Mouse (Mus musculus) kidney, embryonic 14.5 days (tissue): ENCODE results near the gene Tomm6. TPM values are rescaled to one million over a fixed set of nuclear protein-coding genes. Genes with fewer than 3 reads are reported as not detected.
"Not testable (repeated sequence)": the region's sequence is repeated elsewhere in the genome, so short reads cannot be mapped to it uniquely, and the experiment has no call there.

Source experiments
- ATAC-seq: fragments of 200-750 bp; cut with Nextera tagmentation; 2 replicates; pipeline ENCODE4 v1.8.0; 2017; ENCODE audit warnings: moderate number of reproducible peaks, mild to moderate bottlenecking, moderate TSS enrichment, moderate library complexity; ENCODE audit not compliant: low FRiP score, low TSS enrichment
- H3K27ac ChIP-seq: fragments of 300-500 bp; sonication (generic); 2 replicates; pipeline ENCODE4 v1.5.1; 2014; ENCODE audit warnings: low read depth, mild to moderate bottlenecking, low read length, moderate library complexity, mixed read lengths
- H3K27me3 ChIP-seq: fragments of 300-500 bp; sonication (generic); 2 replicates; pipeline ENCODE4 v1.6.1; 2014; ENCODE audit warnings: mild to moderate bottlenecking, low read length; ENCODE audit not compliant: control insufficient read depth, insufficient read depth
- H3K36me3 ChIP-seq: fragments of 300-500 bp; sonication (generic); 2 replicates; pipeline ENCODE4 v1.6.1; 2014; ENCODE audit warnings: low read length, mixed read lengths; ENCODE audit not compliant: control insufficient read depth, insufficient read depth
- H3K4me1 ChIP-seq: fragments of 300-500 bp; sonication (generic); 2 replicates; pipeline ENCODE4 v1.6.1; 2014; ENCODE audit warnings: low read length, mixed read lengths; ENCODE audit not compliant: control insufficient read depth, insufficient read depth
- H3K4me2 ChIP-seq: fragments of 300-500 bp; sonication (generic); replicated peaks from 2 replicates; pipeline ENCODE4 v1.6.1; 2014; ENCODE audit warnings: low read depth, mild to moderate bottlenecking, low read length
- H3K4me3 ChIP-seq: fragments of 300-500 bp; sonication (generic); 2 replicates; pipeline ENCODE4 v1.5.1; 2014; ENCODE audit warnings: mild to moderate bottlenecking, low read length
- H3K9ac ChIP-seq: fragments of 300-500 bp; sonication (generic); 2 replicates; pipeline ENCODE4 v1.6.1; 2014; ENCODE audit warnings: low read depth, mild to moderate bottlenecking, low read length, moderate library complexity
- H3K9me3 ChIP-seq: fragments of 300-500 bp; sonication (generic); 2 replicates; pipeline ENCODE4 v1.6.1; 2016; ENCODE audit warnings: low read length; ENCODE audit not compliant: control insufficient read depth
- WGBS: fragments of 180-500 bp; shearing (Covaris S2); extraction: QIAGEN DNeasy Blood & Tissue Kit; methylation state at CpG from one replicate; pipeline ENCODE4 v1.1.7; 2014; 5-methylcytosine and 5-hydroxymethylcytosine counted together
- polyA plus RNA-seq: library from polyadenylated mRNA; unstranded; fragments of >200 nt; fragmentation: Nextera tagmentation; extraction: Ambion mirVana; gene quantifications from 2 replicates; pipeline ENCODE4 v1.2.1, GENCODE M21; 2014

Gene Tomm6
- polyA plus RNA-seq, 1 experiment from 2014 or later: 415 TPM

- peaks cover 3% of the 10 kb centered on the region; the same call in 1 of the 2 replicates for H3K27me3 ChIP-seq
- 4% methylated on average over 63 of the region's 68 CpGs for WGBS
- no peaks in the 10 kb centered on the region for H3K9me3 ChIP-seq
- peaks cover 2% of the 10 kb centered on the region; the same call in 1 of the 2 replicates for H3K36me3 ChIP-seq
- H3K27ac ChIP-seq: no peak overlapping the region
- H3K9ac ChIP-seq: peak overlapping the region; percentile 51
- H3K4me3 ChIP-seq: peak overlapping the region; percentile 45
- peak; percentile 82 for ATAC-seq
- H3K4me1 ChIP-seq: peaks cover 11% of the 10 kb centered on the region
- peak overlapping the region; percentile 92 for H3K4me2 ChIP-seq
Observed at GRCm38 (mm10) chr17:47672311-47673111, 15.7 kb downstream of the Tomm6 start.

GRCm38 (mm10) chr17:47671988-47672310, 16.2 kb downstream of the Tomm6 start:
- H3K27ac ChIP-seq: no peak overlapping the region
- 10% methylated on average over 14 of the region's 14 CpGs for WGBS
- no peaks in the 10 kb centered on the region for H3K9me3 ChIP-seq
- peak overlapping the region; percentile 92 for H3K4me2 ChIP-seq
- peak overlapping the region; percentile 45 for H3K4me3 ChIP-seq
- peaks cover 3% of the 10 kb centered on the region; the same call in 1 of the 2 replicates for H3K27me3 ChIP-seq
- peaks cover 2% of the 10 kb centered on the region; the same call in 1 of the 2 replicates for H3K36me3 ChIP-seq
- H3K4me1 ChIP-seq: peaks cover 11% of the 10 kb centered on the region
- H3K9ac ChIP-seq: peak overlapping the region; percentile 51; the same call in 1 of the 2 replicates
- peak; percentile 71 for ATAC-seq

GRCm38 (mm10) chr17:47669166-47669565, 19.0 kb downstream of the Tomm6 start:
- WGBS: 78% methylated on average over 4 of the region's 4 CpGs
- H3K4me3 ChIP-seq: no peak overlapping the region
- no peak for ATAC-seq

GRCm38 (mm10) chr17:47664474-47664873, 23.7 kb downstream of the Tomm6 start:
- H3K9me3 ChIP-seq: no peaks in the 10 kb centered on the region
- H3K9ac ChIP-seq: no peak overlapping the region
- 90% methylated on average over 7 of the region's 7 CpGs for WGBS
- H3K27ac ChIP-seq: no peak overlapping the region
- ATAC-seq: no peak
- H3K4me3 ChIP-seq: no peak overlapping the region
- H3K4me2 ChIP-seq: no peak overlapping the region
- no peaks in the 10 kb centered on the region for H3K27me3 ChIP-seq
- no peaks in the 10 kb centered on the region for H3K36me3 ChIP-seq
- no peaks in the 10 kb centered on the region for H3K4me1 ChIP-seq

More at GRCm38 (mm10) chr17:47669166-47669565, 19.0 kb downstream of the Tomm6 start:
- Histone ChIP-seq H3K4me1 (peaks cover 11% of the 10 kb centered on the region), H3K4me2 (no peak overlapping the region), H3K36me3 (no peaks in the 10 kb centered on the region; the same call in 1 of the 2 replicates), H3K9ac (no peak overlapping the region), H3K27me3 (peaks cover 3% of the 10 kb centered on the region; the same call in 1 of the 2 replicates), H3K9me3 (no peaks in the 10 kb centered on the region), H3K27ac (no peak overlapping the region)

- H3K4me1 ChIP-seq: no peaks in the 10 kb centered on the region
- H3K4me2 ChIP-seq: no peak overlapping the region
- no peaks in the 10 kb centered on the region for H3K9me3 ChIP-seq
- no peak overlapping the region for H3K27ac ChIP-seq
- 74% methylated on average over 9 of the region's 9 CpGs for WGBS
- H3K4me3 ChIP-seq: no peak overlapping the region
- no peaks in the 10 kb centered on the region for H3K27me3 ChIP-seq
- no peaks in the 10 kb centered on the region for H3K36me3 ChIP-seq
- no peak for ATAC-seq
- no peak overlapping the region for H3K9ac ChIP-seq
Observed at GRCm38 (mm10) chr17:47663009-47663713, 25.0 kb downstream of the Tomm6 start.

- Histone ChIP-seq H3K27me3 (no peaks in the 10 kb centered on the region), H3K9me3 (no peaks in the 10 kb centered on the region), H3K4me2 (no peak overlapping the region), H3K27ac (no peak overlapping the region), H3K4me1 (no peaks in the 10 kb centered on the region), H3K9ac (no peak overlapping the region), H3K36me3 (no peaks in the 10 kb centered on the region), H3K4me3 (no peak overlapping the region)
- 87% methylated on average over 3 of the region's 3 CpGs for WGBS
- no peak for ATAC-seq
Observed at GRCm38 (mm10) chr17:47658741-47659243, 29.4 kb downstream of the Tomm6 start.

- Histone ChIP-seq H3K4me1 (no peaks in the 10 kb centered on the region), H3K4me3 (no peak overlapping the region), H3K4me2 (no peak overlapping the region), H3K27ac (no peak overlapping the region), H3K9me3 (no peaks in the 10 kb centered on the region), H3K9ac (no peak overlapping the region), H3K36me3 (no peaks in the 10 kb centered on the region), H3K27me3 (no peaks in the 10 kb centered on the region)
- ATAC-seq: no peak
- 82% methylated on average over 4 of the region's 4 CpGs for WGBS
Observed at GRCm38 (mm10) chr17:47657901-47658300, 30.3 kb downstream of the Tomm6 start.

- Histone ChIP-seq H3K27ac (no peak overlapping the region), H3K4me2 (no peak overlapping the region), H3K4me3 (no peak overlapping the region), H3K9ac (no peak overlapping the region), H3K27me3 (no peaks in the 10 kb centered on the region), H3K9me3 (no peaks in the 10 kb centered on the region), H3K4me1 (no peaks in the 10 kb centered on the region), H3K36me3 (no peaks in the 10 kb centered on the region; the same call in 1 of the 2 replicates)
- WGBS: 81% methylated on average over 5 of the region's 5 CpGs
- no peak for ATAC-seq
Observed at GRCm38 (mm10) chr17:47655697-47656096, 32.5 kb downstream of the Tomm6 start.

GRCm38 (mm10) chr17:47654346-47654745, 33.8 kb downstream of the Tomm6 start:
- not testable (repeated sequence) for H3K9me3 ChIP-seq, H3K4me1 ChIP-seq, H3K36me3 ChIP-seq, ATAC-seq, H3K9ac ChIP-seq, H3K27ac ChIP-seq, H3K4me2 ChIP-seq, H3K4me3 ChIP-seq, H3K27me3 ChIP-seq
- WGBS: 95% methylated on average over 8 of the region's 8 CpGs
